Mouse (Mus musculus) gastrocnemius, postnatal 4 days (tissue): ENCODE data around the gene Krt10. TPM values are rescaled to one million over a fixed set of nuclear protein-coding genes. Genes with fewer than 3 reads are reported as not detected.
A peak's percentile ranks its signal among the peaks of the same experiment; 100 is the strongest.

Source experiments
- DNase-seq, 2 experiments: peaks; one replicate each; pipeline ENCODE4 v3.0.0; 2021 to 2022; ENCODE audit warnings: low spot score in 2 of 2, mixed read lengths in 2 of 2
- total RNA-seq, 2 experiments: library from RNA; stranded (reverse); gene quantifications; 2 replicates each; pipeline ENCODE4 v1.2.3; 2021

The Krt10 gene
- total RNA-seq, 2 experiments from 2014 or later: 7.6 to 8.2 TPM

- peak; percentile 53 to 66 for DNase-seq
Measured at GRCm38 (mm10) chr11:99379568-99379967, 9.6 kb downstream of the Krt10 start.

- no peak for DNase-seq
Measured at GRCm38 (mm10) chr11:99374803-99375202, 14.4 kb downstream of the Krt10 start, which contains the start of gene Krt28. Gene Krt28 (minus strand): TSS chr11:99374903.

- no peak for DNase-seq
Measured at GRCm38 (mm10) chr11:99369853-99370451, 19.2 kb downstream of the Krt10 start.

GRCm38 (mm10) chr11:99369229-99369628, 19.9 kb downstream of the Krt10 start:
- DNase-seq: no peak

- peak in 1 of 2 experiments; percentile 22 for DNase-seq
Measured at GRCm38 (mm10) chr11:99366791-99367190, 22.4 kb downstream of the Krt10 start.

GRCm38 (mm10) chr11:99364412-99364811, 24.8 kb downstream of the Krt10 start:
- no peak for DNase-seq

GRCm38 (mm10) chr11:99361423-99361822, 27.7 kb downstream of the Krt10 start:
- no peak for DNase-seq

- DNase-seq: no peak
Measured at GRCm38 (mm10) chr11:99351004-99351403, 38.2 kb downstream of the Krt10 start, which contains the start of gene Krt27. Gene Krt27 (minus strand): TSS chr11:99351104.

- DNase-seq: no peak
Measured at GRCm38 (mm10) chr11:99339299-99339847, 49.8 kb downstream of the Krt10 start.

GRCm38 (mm10) chr11:99337866-99338265, 51.3 kb downstream of the Krt10 start, which contains the start of gene Krt26:
Gene Krt26 (minus strand): TSS chr11:99337966.
- no peak for DNase-seq

Other genes starting within 250 kb of the Krt10 start
- gene Ccr7, start 234.3 kb downstream of the Krt10 start, total RNA-seq: under 1 TPM; 0.12 to 0.18 TPM
- gene Smarce1, start 158.3 kb downstream of the Krt10 start, total RNA-seq: 10 to 100 TPM; 92.4 to 98.6 TPM
- gene Krt222, start 145.3 kb downstream of the Krt10 start, total RNA-seq: 1 to 10 TPM; 2.0 to 2.6 TPM
- not detected for gene Krt24, start 104.1 kb downstream of the Krt10 start, total RNA-seq
- gene Krt25, start 66.4 kb downstream of the Krt10 start, total RNA-seq: under 1 TPM in 1 of 2 experiments, not detected in 1; 0.21 TPM
- gene Krt26, start 51.4 kb downstream of the Krt10 start, total RNA-seq: not detected
- under 1 TPM in 1 of 2 experiments, not detected in 1; 0.18 TPM for gene Krt27, start 38.3 kb downstream of the Krt10 start, total RNA-seq
- gene Krt28, start 14.5 kb downstream of the Krt10 start, total RNA-seq: not detected
- not detected for gene Krt12, start 32.9 kb upstream of the Krt10 start, total RNA-seq
- under 1 TPM in 1 of 2 experiments, not detected in 1; 0.32 TPM for gene Krt20, start 48.8 kb upstream of the Krt10 start, total RNA-seq
- gene Krt23, start 103.8 kb upstream of the Krt10 start, total RNA-seq: under 1 TPM in 1 of 2 experiments, not detected in 1; 0.16 TPM
- not detected for gene Krt39, start 132.0 kb upstream of the Krt10 start, total RNA-seq
- gene Krt40, start 153.8 kb upstream of the Krt10 start, total RNA-seq: not detected
- gene Krtap3-3, start 161.5 kb upstream of the Krt10 start, total RNA-seq: not detected
- not detected for gene Krtap3-2, start 167.5 kb upstream of the Krt10 start, total RNA-seq
- not detected for gene Gm11939, start 170.1 kb upstream of the Krt10 start, total RNA-seq
- not detected for gene Krtap3-1, start 177.3 kb upstream of the Krt10 start, total RNA-seq
- not detected for gene Krtap1-5, start 191.7 kb upstream of the Krt10 start, total RNA-seq
- not detected for gene Krtap1-4, start 194.3 kb upstream of the Krt10 start, total RNA-seq
- not detected for gene Krtap1-3, start 202.0 kb upstream of the Krt10 start, total RNA-seq
- not detected for gene Krtap9-3, start 208.7 kb upstream of the Krt10 start, total RNA-seq
- gene Gm11938, start 213.9 kb upstream of the Krt10 start, total RNA-seq: not detected
- not detected for gene Gm11937, start 220.8 kb upstream of the Krt10 start, total RNA-seq
- not detected for gene Krtap2-4, start 225.5 kb upstream of the Krt10 start, total RNA-seq
- gene Gm11562, start 231.1 kb upstream of the Krt10 start, total RNA-seq: not detected
- gene Krtap4-1, start 238.9 kb upstream of the Krt10 start, total RNA-seq: not detected
- not detected for gene Krtap4-2, start 245.7 kb upstream of the Krt10 start, total RNA-seq